Mouse (Mus musculus): ENCODE results near the gene Fgd1. TPM values are rescaled to one million over a fixed set of nuclear protein-coding genes. Genes with fewer than 3 reads are reported as not detected.
A peak's percentile ranks its signal among the peaks of the same experiment; 100 is the strongest.

Fgd1 gene
- polyA plus RNA-seq (2016; fragmentation: Nextera tagmentation; extraction: Ambion mirVana): 15.3 and 17.0 TPM in 2 replicates

GRCm38 (mm10) chrX:151045850-151046249, at the start of gene Fgd1:
TSS of gene Fgd1 (plus strand) at chrX:151046150.
- WGBS: 98% methylated on average over 8 of the region's 8 CpGs
- peaks cover 6% of the 10 kb centered on the region; the same call in 1 of the 2 replicates for H3K36me3 ChIP-seq
- H3K4me1 ChIP-seq: peaks cover 23% of the 10 kb centered on the region
- peaks cover 70% of the 10 kb centered on the region for H3K27me3 ChIP-seq (ENCODE audit: low read depth, poor library complexity, severe bottlenecking)
- H3K9me3 ChIP-seq (replicated peaks): 0 out of 2 replicates have a peak, but pooled peaks cover 2% of the 10 kb centered on the region
- peak within 1 kb of the TSS; percentile 74 for H3K4me3 ChIP-seq
- no peak for DNase-seq (ENCODE audit: low spot score)
- peak within 1 kb of the TSS; percentile 93 for H3K27ac ChIP-seq

DNA sequence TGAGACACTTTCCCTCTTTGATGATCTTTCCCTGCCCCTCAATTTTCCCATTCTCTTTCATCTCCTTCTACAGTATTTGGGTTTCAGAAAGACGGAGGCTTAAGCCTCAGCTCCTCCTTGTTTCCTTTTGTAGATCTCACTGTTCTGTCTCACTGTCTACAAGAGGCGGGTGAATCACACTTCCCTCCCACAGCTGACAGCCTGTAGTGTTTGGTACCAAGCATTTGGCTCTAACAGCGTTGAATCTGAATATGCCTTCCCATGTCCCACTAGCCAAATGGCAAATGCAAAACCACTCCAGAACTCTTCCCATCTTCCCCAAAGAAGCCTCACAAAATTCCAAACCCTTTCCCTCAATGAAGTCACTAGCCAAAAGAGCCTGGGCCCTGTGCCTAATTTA, 49.2 kb upstream of the Fgd1 start:
- Histone ChIP-seq H3K27ac (no peak overlapping the region), H3K27me3 (ENCODE audit: low read depth, poor library complexity, severe bottlenecking) (peaks cover 88% of the 10 kb centered on the region), H3K36me3 (peaks cover 94% of the 10 kb centered on the region), H3K4me3 (no peak overlapping the region), H3K4me1 (no peaks in the 10 kb centered on the region), H3K9me3 (replicated peaks) (no peaks in the 10 kb centered on the region)
- DNase-seq (ENCODE audit: low spot score): no peak
- WGBS: 86% methylated on average over 3 of the region's 3 CpGs

DNA sequence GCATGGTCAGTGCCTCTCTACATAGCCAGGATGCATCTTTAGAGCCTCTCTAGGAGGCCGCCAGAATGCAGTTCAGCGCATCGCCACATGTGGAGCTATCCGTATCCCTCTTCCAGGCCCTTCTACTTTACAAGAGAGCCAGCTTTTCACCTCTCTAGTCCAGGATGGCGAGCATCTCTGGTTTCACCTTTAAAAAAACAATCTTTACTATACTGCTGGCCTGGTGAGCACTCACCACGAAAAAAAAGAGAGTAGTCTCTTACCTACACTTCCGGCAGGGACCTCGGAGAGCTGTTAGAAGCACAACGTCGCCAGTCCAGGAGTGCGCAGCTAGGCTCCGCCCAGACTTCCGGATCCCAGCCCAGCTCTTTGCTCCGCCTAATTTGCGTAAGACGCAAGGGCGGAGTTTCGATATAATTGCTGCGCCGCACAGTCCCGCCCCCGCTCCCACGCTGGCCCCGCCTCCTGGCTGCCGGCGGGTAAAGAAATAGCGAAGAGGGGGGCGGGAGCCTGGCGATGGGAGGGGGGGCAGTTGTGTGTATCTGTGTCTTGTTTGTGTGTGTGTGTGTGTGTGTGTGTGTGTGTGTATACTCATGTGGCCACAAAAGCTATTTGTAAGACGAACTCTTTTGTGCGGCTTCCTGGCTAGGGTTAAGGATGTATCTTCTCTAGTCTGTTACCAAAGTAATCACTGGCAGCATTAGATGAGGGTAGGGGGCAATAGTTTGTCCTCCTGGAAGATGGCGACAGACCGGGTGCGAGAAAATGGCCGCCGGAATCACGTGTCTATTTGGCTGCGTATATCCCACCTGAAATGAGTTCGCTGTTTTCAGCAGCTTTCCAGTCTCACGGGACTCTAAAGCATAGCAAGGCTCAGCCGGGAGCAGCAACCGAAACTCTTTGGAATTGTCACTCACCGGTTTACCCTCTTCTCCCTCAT, 28.7 kb upstream of the Fgd1 start, which contains the start of gene Gnl3l:
Gene Gnl3l, minus strand, starts transcription at position 385 of the 940 bp plus-strand sequence.
- 12% methylated on average over 43 of the region's 43 CpGs for WGBS

GRCm38 (mm10) chrX:151017897-151018296, 28.1 kb upstream of the Fgd1 start:
- 7% methylated on average over 3 of the region's 3 CpGs for WGBS
- no peak for DNase-seq (ENCODE audit: low spot score)
- peak overlapping the region; percentile 87 for H3K27ac ChIP-seq

More for the DNA sequence above, 28.7 kb upstream of the Fgd1 start, which contains the start of gene Gnl3l:
- H3K4me3 ChIP-seq: peak within 1 kb of the TSS; percentile 55
- no peaks in the 10 kb centered on the region for H3K9me3 ChIP-seq (replicated peaks)
- peaks cover 62% of the 10 kb centered on the region for H3K27me3 ChIP-seq (ENCODE audit: low read depth, poor library complexity, severe bottlenecking)
- H3K36me3 ChIP-seq: peaks cover 23% of the 10 kb centered on the region
- 0 out of 2 replicates have a peak, but pooled peaks cover 4% of the 10 kb centered on the region for H3K4me1 ChIP-seq
- DNase-seq (ENCODE audit: low spot score): peak; percentile 82
- H3K27ac ChIP-seq: peak within 1 kb of the TSS; percentile 87

DNA sequence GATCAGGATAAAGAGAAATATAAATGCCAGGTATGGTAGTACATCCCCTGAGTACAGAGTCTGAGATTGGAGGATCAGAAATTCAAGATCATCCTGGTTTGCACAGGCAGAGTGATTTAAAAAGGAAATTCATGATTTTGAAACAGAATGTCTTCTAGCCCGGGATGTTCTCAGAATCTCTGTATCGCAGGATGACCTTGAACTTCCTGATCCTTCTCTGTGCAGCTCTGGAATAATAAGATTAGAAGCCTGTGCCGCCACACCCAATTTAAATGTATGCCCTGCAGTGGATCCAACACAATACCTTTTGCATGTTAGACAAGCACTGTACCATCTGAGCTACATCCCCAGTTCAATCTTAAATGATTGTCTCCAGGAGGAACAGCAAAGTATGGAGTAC, 27.2 kb upstream of the Fgd1 start:
- 86% methylated on average over 3 of the region's 3 CpGs for WGBS
- Histone ChIP-seq H3K27me3 (ENCODE audit: low read depth, poor library complexity, severe bottlenecking) (peaks cover 55% of the 10 kb centered on the region), H3K4me1 (0 out of 2 replicates have a peak, but pooled peaks cover 4% of the 10 kb centered on the region), H3K9me3 (replicated peaks) (no peaks in the 10 kb centered on the region), H3K36me3 (peaks cover 11% of the 10 kb centered on the region), H3K27ac (no peak overlapping the region), H3K4me3 (peak overlapping the region; percentile 55)
- DNase-seq (ENCODE audit: low spot score): no peak

More at GRCm38 (mm10) chrX:151017897-151018296, 28.1 kb upstream of the Fgd1 start:
- Histone ChIP-seq H3K4me3 (peak overlapping the region; percentile 55), H3K9me3 (replicated peaks) (no peaks in the 10 kb centered on the region), H3K4me1 (0 out of 2 replicates have a peak, but pooled peaks cover 4% of the 10 kb centered on the region), H3K36me3 (peaks cover 18% of the 10 kb centered on the region), H3K27me3 (ENCODE audit: low read depth, poor library complexity, severe bottlenecking) (peaks cover 60% of the 10 kb centered on the region)

DNA sequence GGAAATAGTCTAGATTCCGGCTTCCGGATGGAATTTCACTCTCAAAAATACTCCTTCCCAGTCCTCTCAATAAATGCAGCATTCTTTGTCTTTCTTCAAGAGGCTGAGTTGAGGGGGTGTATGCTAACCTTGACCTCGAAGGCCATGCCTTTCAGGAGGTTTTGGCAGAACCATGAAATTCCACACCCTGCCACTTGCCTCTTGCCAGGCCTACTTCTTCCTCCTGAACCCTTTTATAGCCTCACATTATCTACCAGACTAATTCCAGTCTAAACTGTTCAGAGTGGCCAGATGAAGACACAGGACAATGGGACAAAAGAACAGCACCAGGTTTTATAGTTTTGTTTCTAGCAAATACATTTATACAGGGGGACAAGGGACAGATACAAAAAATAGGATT, 14.6 kb upstream of the Fgd1 start:
- Histone ChIP-seq H3K4me3 (no peak overlapping the region), H3K27ac (no peak overlapping the region), H3K9me3 (replicated peaks) (no peaks in the 10 kb centered on the region), H3K27me3 (ENCODE audit: low read depth, poor library complexity, severe bottlenecking) (peaks cover 61% of the 10 kb centered on the region), H3K4me1 (no peaks in the 10 kb centered on the region), H3K36me3 (no peaks in the 10 kb centered on the region)
- WGBS: 71% methylated on average over 3 of the region's 3 CpGs
- DNase-seq (ENCODE audit: low spot score): no peak

DNA sequence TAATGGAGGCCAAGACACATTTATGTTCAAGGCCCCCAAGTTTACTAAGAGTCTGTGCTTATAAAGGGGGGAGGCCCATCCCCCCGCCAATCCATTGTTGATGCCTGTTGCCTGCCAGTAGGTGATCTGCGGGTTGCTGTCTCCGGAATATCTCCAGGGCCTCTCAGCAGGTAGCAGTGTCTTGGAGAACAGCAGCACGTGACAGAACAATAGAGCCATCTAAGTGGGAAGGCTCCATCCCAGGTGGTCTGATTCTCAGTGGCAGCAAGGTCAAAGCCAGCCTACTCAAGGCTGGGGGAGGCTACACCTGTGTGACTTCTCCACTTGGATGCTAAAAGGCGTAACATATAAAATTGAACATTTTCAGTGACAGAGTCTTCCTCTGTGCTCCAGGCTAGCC, 4.7 kb upstream of the Fgd1 start:
- Histone ChIP-seq H3K9me3 (replicated peaks) (no peaks in the 10 kb centered on the region), H3K27me3 (ENCODE audit: low read depth, poor library complexity, severe bottlenecking) (peaks cover 46% of the 10 kb centered on the region), H3K4me1 (peaks cover under 1% of the 10 kb centered on the region; the same call in 1 of the 2 replicates), H3K36me3 (no peaks in the 10 kb centered on the region), H3K27ac (no peak overlapping the region), H3K4me3 (no peak overlapping the region)
- WGBS: 51% methylated on average over 5 of the region's 5 CpGs
- no peak for DNase-seq (ENCODE audit: low spot score)

- peaks cover 11% of the 10 kb centered on the region for H3K36me3 ChIP-seq
- 0 out of 2 replicates have a peak, but pooled peaks cover 2% of the 10 kb centered on the region for H3K9me3 ChIP-seq (replicated peaks)
- H3K4me1 ChIP-seq: peaks cover 23% of the 10 kb centered on the region
- peak overlapping the region; percentile 74 for H3K4me3 ChIP-seq
- WGBS: 40% methylated on average over 11 of the region's 11 CpGs
- no peak for DNase-seq (ENCODE audit: low spot score)
- H3K27ac ChIP-seq: peak overlapping the region; percentile 93
- peaks cover 70% of the 10 kb centered on the region for H3K27me3 ChIP-seq (ENCODE audit: low read depth, poor library complexity, severe bottlenecking)
Observed at GRCm38 (mm10) chrX:151046321-151046720, 371 bp downstream of the Fgd1 start.

GRCm38 (mm10) chrX:151046777-151047430, 954 bp downstream of the Fgd1 start:
- WGBS: 16% methylated on average over 56 of the region's 62 CpGs
- peaks cover 23% of the 10 kb centered on the region for H3K4me1 ChIP-seq

GRCm38 (mm10) chrX:151047431-151048058, 1.6 kb downstream of the Fgd1 start:
- no peak for DNase-seq (ENCODE audit: low spot score)
- Histone ChIP-seq H3K4me3 (peak overlapping the region; percentile 74), H3K36me3 (peaks cover 20% of the 10 kb centered on the region), H3K9me3 (replicated peaks) (0 out of 2 replicates have a peak, but pooled peaks cover 2% of the 10 kb centered on the region), H3K27ac (peak overlapping the region; percentile 93), H3K4me1 (peaks cover 23% of the 10 kb centered on the region), H3K27me3 (ENCODE audit: low read depth, poor library complexity, severe bottlenecking) (peaks cover 77% of the 10 kb centered on the region)
- 19% methylated on average over 56 of the region's 56 CpGs for WGBS

More at GRCm38 (mm10) chrX:151046777-151047430, 954 bp downstream of the Fgd1 start:
- Histone ChIP-seq H3K27me3 (ENCODE audit: low read depth, poor library complexity, severe bottlenecking) (peaks cover 72% of the 10 kb centered on the region), H3K27ac (peak overlapping the region; percentile 93), H3K36me3 (peaks cover 16% of the 10 kb centered on the region), H3K4me3 (peak overlapping the region; percentile 74), H3K9me3 (replicated peaks) (0 out of 2 replicates have a peak, but pooled peaks cover 2% of the 10 kb centered on the region)
- DNase-seq (ENCODE audit: low spot score): peak; percentile 87

DNA sequence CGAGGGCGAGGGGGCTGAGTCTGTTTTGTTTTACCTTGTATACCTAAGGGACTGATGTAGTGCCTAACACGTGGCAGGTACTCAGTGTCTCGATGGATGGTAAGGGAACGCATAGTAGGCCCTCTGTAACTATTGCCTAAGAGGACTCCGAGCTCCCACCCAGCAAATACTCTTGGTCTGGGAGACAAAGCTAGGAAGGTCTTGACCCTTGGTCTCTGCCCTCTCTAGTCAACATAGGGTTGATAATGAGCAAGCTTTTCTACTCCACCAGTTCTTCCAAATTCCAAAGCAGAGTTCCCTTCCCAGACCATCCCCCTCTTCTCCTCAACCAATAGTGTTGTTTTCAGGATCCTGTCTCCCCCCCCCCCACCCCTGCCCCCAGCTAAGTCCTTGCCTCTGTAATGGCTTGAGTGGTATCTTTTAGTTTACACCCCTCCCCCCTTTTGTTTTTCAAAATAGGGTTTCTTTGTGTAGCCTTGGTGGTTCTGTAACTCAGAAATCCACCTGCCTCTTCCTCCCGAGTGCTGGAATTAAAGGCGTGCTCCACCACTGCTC, 3.8 kb downstream of the Fgd1 start:
- H3K27ac ChIP-seq: no peak overlapping the region
- H3K4me3 ChIP-seq: peak overlapping the region; percentile 74; the same call in 1 of the 2 replicates
- 63% methylated on average over 8 of the region's 8 CpGs for WGBS
- peaks cover 23% of the 10 kb centered on the region for H3K36me3 ChIP-seq
- peaks cover 93% of the 10 kb centered on the region for H3K27me3 ChIP-seq (ENCODE audit: low read depth, poor library complexity, severe bottlenecking)
- DNase-seq (ENCODE audit: low spot score): no peak
- H3K9me3 ChIP-seq (replicated peaks): 0 out of 2 replicates have a peak, but pooled peaks cover 2% of the 10 kb centered on the region
- H3K4me1 ChIP-seq: peaks cover 44% of the 10 kb centered on the region

DNA sequence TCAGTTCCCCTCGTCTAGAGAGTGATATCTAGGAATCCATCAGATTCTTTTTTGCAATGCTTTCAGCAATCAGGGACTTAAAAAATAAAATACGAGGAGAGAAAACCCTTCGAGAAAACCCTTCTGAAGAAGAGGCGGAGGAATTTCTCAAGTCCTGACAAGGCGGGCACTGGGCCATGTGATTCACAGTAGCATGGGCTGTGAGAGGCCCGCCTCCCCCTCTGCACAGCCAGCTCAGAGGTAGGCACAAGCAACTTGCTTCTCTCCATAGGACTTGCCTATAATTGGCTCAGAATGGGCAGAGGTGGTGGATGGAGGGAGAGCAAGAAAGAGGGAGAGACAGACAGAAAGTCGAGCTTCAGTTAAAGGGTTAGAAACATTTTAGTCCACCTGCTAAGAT, 4.4 kb downstream of the Fgd1 start:
- Histone ChIP-seq H3K9me3 (replicated peaks) (0 out of 2 replicates have a peak, but pooled peaks cover 2% of the 10 kb centered on the region), H3K27ac (no peak overlapping the region), H3K4me1 (peaks cover 49% of the 10 kb centered on the region), H3K36me3 (peaks cover 23% of the 10 kb centered on the region), H3K4me3 (no peak overlapping the region), H3K27me3 (ENCODE audit: low read depth, poor library complexity, severe bottlenecking) (peaks cover 89% of the 10 kb centered on the region)
- DNase-seq (ENCODE audit: low spot score): no peak
- 83% methylated on average over 7 of the region's 7 CpGs for WGBS

Data from limb, embryonic 10.5 days (tissue).